Mouse (Mus musculus): ENCODE data around the gene Hsd17b11.

DNA sequence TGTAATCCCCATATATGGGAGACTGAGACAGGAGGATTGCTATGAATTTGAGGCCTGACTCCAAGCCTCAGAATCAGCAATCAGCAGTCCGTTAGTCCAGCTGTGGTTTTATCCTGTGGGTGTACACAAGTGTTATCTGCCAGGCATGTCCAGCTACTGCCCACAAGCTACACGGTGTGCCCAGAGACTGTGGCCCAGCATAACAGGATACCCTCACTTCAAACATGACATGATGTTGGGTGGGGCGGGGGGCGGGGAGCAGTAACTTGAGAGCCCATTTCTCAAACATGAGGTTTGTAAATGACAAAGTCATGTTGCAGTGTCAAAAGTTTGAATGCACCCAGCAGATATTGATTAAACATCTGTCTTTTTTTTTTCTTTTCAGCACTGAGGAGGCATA lies 34.1 kb upstream of the Hsd17b11 start:
- TF ChIP-seq CTCF (IDR thresholded peaks at IDR 0.05; ENCODE audit: low read depth) (no peak), EP300 (IDR thresholded peaks at IDR 0.05; ENCODE audit: low read depth) (no peak)
